Mouse (Mus musculus) ES-Bruce4 (cell line): ENCODE results near the gene Col28a1.

ENCODE experiments used
- CTCF ChIP-seq: IDR thresholded peaks from one replicate; pipeline ENCODE4 v1.8.1; 2011; ENCODE audit warnings: low read depth, low read length
- EP300 ChIP-seq: IDR thresholded peaks from 2 replicates; pipeline ENCODE4 v1.6.1; 2011; ENCODE audit warnings: low read depth, low read length; ENCODE audit not compliant: insufficient read depth
- POLR2A ChIP-seq: IDR thresholded peaks from one replicate; pipeline ENCODE4 v1.8.1; 2011; ENCODE audit warnings: low read length; ENCODE audit not compliant: insufficient read depth

DNA sequence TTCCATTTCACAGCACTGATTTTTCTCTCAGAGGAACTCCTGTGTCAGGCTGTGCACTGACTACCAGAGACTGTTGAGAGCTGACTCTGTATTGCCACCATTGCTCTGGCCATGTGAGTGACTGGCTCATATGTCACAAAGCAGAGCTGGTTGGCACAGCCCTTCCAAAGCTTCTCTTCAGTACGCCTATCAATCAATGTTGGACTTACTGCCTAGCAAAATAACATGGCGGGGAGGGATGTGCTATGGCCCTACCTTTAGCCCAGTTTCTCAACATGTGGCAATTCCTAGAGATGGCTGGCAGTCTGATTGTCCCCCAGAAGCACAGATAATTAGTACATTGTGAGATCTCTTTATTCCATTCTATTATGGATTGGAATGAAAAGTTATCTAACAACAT lies 109.2 kb downstream of the Col28a1 start:
- TF ChIP-seq CTCF (no peak), POLR2A (no peak), EP300 (no peak)
